Mouse (Mus musculus): ENCODE results near the gene Btbd35f8.
"Not testable (repeated sequence)": the region's sequence is repeated elsewhere in the genome, so short reads cannot be mapped to it uniquely, and the experiment has no call there.

Btbd35f8 gene

DNA sequence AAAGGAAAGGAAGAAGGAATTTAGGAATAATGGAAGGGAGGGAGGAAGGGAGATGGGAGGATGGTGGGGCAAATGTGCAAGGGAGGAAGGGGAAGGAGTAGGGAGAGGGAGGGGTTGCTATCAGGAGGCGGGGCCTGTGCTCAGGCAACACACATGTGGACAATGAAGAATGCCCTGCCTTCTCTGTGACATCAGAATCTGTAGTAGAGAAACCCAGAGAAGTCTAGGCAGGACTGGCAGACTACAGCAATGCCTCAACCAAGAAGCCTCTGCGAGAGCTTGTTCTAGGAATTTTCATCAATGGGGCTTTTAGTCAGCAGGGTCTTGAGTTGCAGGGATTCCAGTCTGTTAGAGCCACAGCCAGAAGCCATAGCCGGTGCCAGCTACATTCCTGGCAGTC lies at the start of gene Btbd35f8:
TSS of gene Btbd35f8 (plus strand) at position 301 of the 400 bp plus-strand sequence.
- not testable (repeated sequence) for DNase-seq
